Mouse (Mus musculus) liver, postnatal 0 days (tissue): ENCODE measurements around the gene Eva1c. TPM values are rescaled to one million over a fixed set of nuclear protein-coding genes. Genes with fewer than 3 reads are reported as not detected.

Source experiments
- ATAC-seq: fragments of 200-750 bp; cut with Nextera tagmentation; 2 replicates; pipeline ENCODE4 v1.8.0; 2017; ENCODE audit warnings: mild to moderate bottlenecking, moderate library complexity
- DNase-seq: peaks from one replicate; pipeline ENCODE4 v3.0.0-alpha.2; 2016
- H3K27ac ChIP-seq: fragments of 300-500 bp; sonication (generic); 2 replicates; pipeline ENCODE4 v1.5.1; 2014; ENCODE audit warnings: antibody characterized with exemption, moderate library complexity, mild to moderate bottlenecking, low read depth
- H3K27me3 ChIP-seq: fragments of 300-500 bp; sonication (generic); 2 replicates; pipeline ENCODE4 v1.6.1; 2014; ENCODE audit warnings: low read length, control low read depth, mixed read lengths; ENCODE audit not compliant: insufficient read depth
- H3K36me3 ChIP-seq: fragments of 300-500 bp; sonication (generic); replicated peaks from 2 replicates; pipeline ENCODE4 v1.6.1; 2014; ENCODE audit warnings: mild to moderate bottlenecking, control low read depth, low read length, moderate library complexity, mixed read lengths; ENCODE audit not compliant: insufficient read depth
- H3K4me1 ChIP-seq: fragments of 300-500 bp; sonication (generic); 2 replicates; pipeline ENCODE4 v1.6.1; 2014; ENCODE audit warnings: antibody characterized with exemption, mild to moderate bottlenecking, control low read depth; ENCODE audit not compliant: insufficient read depth
- H3K4me2 ChIP-seq: fragments of 300-500 bp; sonication (generic); 2 replicates; pipeline ENCODE4 v1.6.1; 2014; ENCODE audit warnings: low read depth, mild to moderate bottlenecking, low read length, moderate library complexity, mixed read lengths
- H3K4me3 ChIP-seq: fragments of 300-500 bp; sonication (generic); 2 replicates; pipeline ENCODE4 v1.5.1; 2014; ENCODE audit warnings: low read depth, low read length
- H3K9ac ChIP-seq: fragments of 300-500 bp; sonication (generic); replicated peaks from 2 replicates; pipeline ENCODE4 v1.6.1; 2014; ENCODE audit warnings: mild to moderate bottlenecking, moderate library complexity
- H3K9me3 ChIP-seq: fragments of 300-500 bp; sonication (generic); 2 replicates; pipeline ENCODE4 v1.6.1; 2016; ENCODE audit warnings: mild to moderate bottlenecking, control low read depth, low read length, mixed read lengths
- CTCF ChIP-seq: sonication (generic); IDR thresholded peaks from 2 replicates; pipeline ENCODE4 v1.5.1; 2016; ENCODE audit warnings: antibody characterized with exemption, low read depth
- EP300 ChIP-seq: IDR thresholded peaks from 2 replicates; pipeline ENCODE4 v1.6.1; 2016; ENCODE audit warnings: antibody characterized with exemption, low read depth, mild to moderate bottlenecking
- WGBS: fragments of 180-500 bp; shearing (Covaris S2); extraction: QIAGEN DNeasy Blood & Tissue Kit; methylation state at CpG from one replicate; pipeline ENCODE4 v1.1.7; 2014; ENCODE audit not compliant: insufficient replicate concordance; 5-methylcytosine and 5-hydroxymethylcytosine counted together
- polyA plus RNA-seq: library from polyadenylated mRNA; unstranded; fragments of >200 nt; fragmentation: Nextera tagmentation; extraction: Ambion mirVana; gene quantifications from 2 replicates; pipeline ENCODE4 v1.2.1, GENCODE M21; 2015

Gene Eva1c
- polyA plus RNA-seq, 1 experiment from 2014 or later: 1.1 TPM

DNA sequence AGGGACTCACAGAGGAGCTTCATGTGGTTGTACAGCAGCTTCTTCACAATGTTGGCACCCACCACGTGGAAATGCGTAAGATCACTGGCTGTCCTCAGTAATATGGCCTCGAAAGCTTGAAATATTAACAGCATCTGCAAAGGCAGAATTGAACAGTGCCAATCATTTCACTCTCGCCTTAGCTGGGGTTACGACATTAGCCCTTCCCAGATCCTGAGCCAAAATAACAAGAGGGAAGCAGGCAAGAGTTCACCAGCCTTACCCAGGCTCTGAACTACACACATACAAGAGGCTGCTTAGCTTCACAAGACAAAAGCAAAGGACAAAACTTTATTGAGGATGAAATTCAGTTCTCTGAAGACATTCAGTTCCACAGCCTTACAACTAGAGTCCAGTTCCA is 22.1 kb upstream of the Eva1c start:
- H3K4me3 ChIP-seq: no peak overlapping the region
- no peak overlapping the region for H3K4me2 ChIP-seq
- ATAC-seq (no peak), DNase-seq (no peak)
- H3K36me3 ChIP-seq: peaks cover 24% of the 10 kb centered on the region
- peaks cover 6% of the 10 kb centered on the region for H3K4me1 ChIP-seq
- H3K27me3 ChIP-seq: no peaks in the 10 kb centered on the region
- TF ChIP-seq CTCF (no peak), EP300 (no peak)
- no peak overlapping the region for H3K9ac ChIP-seq
- no peaks in the 10 kb centered on the region for H3K9me3 ChIP-seq
- H3K27ac ChIP-seq: no peak overlapping the region
- WGBS: 89% methylated on average over 5 of the region's 5 CpGs

DNA sequence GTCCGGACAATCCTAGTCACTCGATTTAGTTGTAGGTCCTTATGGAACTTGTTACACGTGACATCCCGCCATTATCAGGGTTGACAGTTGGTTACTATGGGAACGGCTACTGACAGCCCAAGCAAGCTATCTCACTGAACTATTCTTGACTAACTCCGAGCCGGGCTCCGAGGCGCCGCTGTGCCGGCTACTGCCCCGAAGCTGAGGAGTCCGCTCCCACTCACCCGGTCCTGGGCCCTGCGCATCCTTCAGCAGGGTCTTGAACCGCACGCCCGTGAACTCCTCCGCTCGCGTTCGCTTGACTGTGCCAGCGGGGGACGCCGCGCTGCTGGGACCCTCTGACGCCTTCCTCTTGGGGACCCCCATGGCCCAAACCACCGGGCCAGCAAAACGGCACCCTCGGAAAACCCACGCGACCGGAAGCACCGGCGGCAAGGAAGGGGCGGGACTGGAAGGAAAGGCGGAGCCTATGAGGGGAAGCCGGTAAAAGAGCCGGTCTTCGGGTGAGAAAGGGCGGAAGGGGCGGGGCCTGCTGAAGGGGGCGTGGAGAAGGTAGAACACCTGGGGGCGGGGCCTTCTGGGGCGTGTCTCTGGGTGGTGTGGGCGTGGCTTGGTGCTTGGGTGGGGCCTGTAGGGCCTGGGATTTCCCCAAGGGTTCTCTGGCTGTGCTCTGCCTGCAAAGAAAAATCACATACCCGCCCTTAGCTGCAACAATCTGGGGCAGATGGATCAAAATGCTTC is 16.4 kb upstream of the Eva1c start, which contains the start of gene Urb1:
Urb1 (minus strand) TSS at position 439 of the 741 bp plus-strand sequence.
- peak within 1 kb of the TSS; percentile 92 for H3K4me3 ChIP-seq
- DNase-seq: peak; percentile 100
- WGBS: under 1% methylated on average over 46 of the region's 47 CpGs
- peak; percentile 99 for ATAC-seq
- H3K4me2 ChIP-seq: peak within 1 kb of the TSS; percentile 99
- no peaks in the 10 kb centered on the region for H3K36me3 ChIP-seq
- H3K9me3 ChIP-seq: no peaks in the 10 kb centered on the region
- no peaks in the 10 kb centered on the region for H3K27me3 ChIP-seq
- H3K9ac ChIP-seq: peak within 1 kb of the TSS; percentile 78
- no peak for TF ChIP-seq CTCF
- no peak for TF ChIP-seq EP300
- peak within 1 kb of the TSS; percentile 88 for H3K27ac ChIP-seq
- H3K4me1 ChIP-seq: peaks cover 17% of the 10 kb centered on the region

DNA sequence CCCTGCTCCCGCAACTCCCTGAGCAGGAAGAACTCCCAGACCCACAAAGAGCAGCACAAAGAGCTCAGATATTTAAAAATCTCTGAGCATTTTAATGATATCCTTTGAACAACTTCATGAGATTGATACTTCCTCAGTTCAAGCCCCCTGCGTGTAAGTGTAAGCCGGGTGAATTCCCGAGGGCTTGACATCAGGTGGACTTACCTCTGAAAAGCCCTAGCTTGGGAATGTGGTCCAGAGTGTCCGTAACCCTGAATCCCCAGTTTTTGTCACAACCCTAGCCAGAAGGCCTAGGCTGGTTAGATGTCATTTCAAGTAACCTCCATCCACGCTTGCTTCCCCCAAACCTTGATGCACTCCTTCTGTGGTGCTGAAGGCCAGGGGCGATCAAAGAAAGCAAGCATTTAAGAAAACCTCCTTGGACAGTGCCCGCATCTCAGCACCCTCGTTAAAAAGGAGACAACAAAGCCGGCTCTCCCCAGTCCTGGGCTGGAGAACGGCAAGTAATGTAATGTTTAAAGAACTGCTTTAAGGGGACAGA is 15.7 kb upstream of the Eva1c start:
- WGBS: 53% methylated on average over 11 of the region's 11 CpGs

GRCm38 (mm10) chr16:90812086-90812485 is 14.4 kb upstream of the Eva1c start:
- no peak for ATAC-seq
- Histone ChIP-seq H3K9ac (no peak overlapping the region), H3K36me3 (no peaks in the 10 kb centered on the region), H3K4me2 (no peak overlapping the region), H3K27me3 (no peaks in the 10 kb centered on the region), H3K9me3 (no peaks in the 10 kb centered on the region), H3K4me3 (no peak overlapping the region), H3K4me1 (peaks cover 17% of the 10 kb centered on the region), H3K27ac (no peak overlapping the region)
- no peak for TF ChIP-seq CTCF
- TF ChIP-seq EP300: no peak
- 72% methylated on average over 5 of the region's 5 CpGs for WGBS
- DNase-seq: no peak

More for the DNA sequence above, 15.7 kb upstream of the Eva1c start:
- H3K9me3 ChIP-seq: no peaks in the 10 kb centered on the region
- H3K27me3 ChIP-seq: no peaks in the 10 kb centered on the region
- H3K4me2 ChIP-seq: peak overlapping the region; percentile 99
- no peaks in the 10 kb centered on the region for H3K36me3 ChIP-seq
- peak overlapping the region; percentile 92 for H3K4me3 ChIP-seq
- no peak overlapping the region; the same call in 1 of the 2 replicates for H3K27ac ChIP-seq
- no peak for ATAC-seq
- no peak overlapping the region for H3K9ac ChIP-seq
- peaks cover 17% of the 10 kb centered on the region for H3K4me1 ChIP-seq
- TF ChIP-seq EP300 (no peak), CTCF (no peak)
- DNase-seq: no peak

DNA sequence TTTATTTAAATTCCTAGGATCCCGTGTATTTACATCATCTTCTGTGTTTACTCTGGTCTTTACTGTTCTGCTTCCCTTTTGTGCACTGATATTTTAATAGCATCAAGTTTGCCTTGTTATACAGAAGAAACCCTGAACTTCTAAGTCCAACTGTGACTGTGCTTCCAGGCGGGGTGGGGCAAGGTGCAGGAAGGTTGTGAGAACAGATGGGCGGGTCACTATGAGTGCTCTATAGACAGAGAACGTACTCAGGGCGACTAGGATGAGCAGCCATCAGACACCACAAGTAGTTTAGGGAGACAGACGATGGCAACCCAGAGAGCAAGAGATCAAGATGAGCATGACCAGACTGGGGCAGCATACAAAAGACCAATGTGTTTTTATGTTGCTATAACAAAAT is 6.2 kb upstream of the Eva1c start:
- no peaks in the 10 kb centered on the region for H3K9me3 ChIP-seq
- H3K27me3 ChIP-seq: peaks cover 8% of the 10 kb centered on the region; the same call in 1 of the 2 replicates
- DNase-seq (no peak), ATAC-seq (no peak)
- no peak overlapping the region for H3K4me3 ChIP-seq
- H3K9ac ChIP-seq: no peak overlapping the region
- no peaks in the 10 kb centered on the region; the same call in none of the 2 replicates for H3K4me1 ChIP-seq
- H3K27ac ChIP-seq: no peak overlapping the region
- 70% methylated on average over 6 of the region's 6 CpGs for WGBS
- TF ChIP-seq CTCF: no peak
- no peak for TF ChIP-seq EP300
- no peaks in the 10 kb centered on the region for H3K36me3 ChIP-seq
- H3K4me2 ChIP-seq: no peak overlapping the region

GRCm38 (mm10) chr16:90821046-90821697 is 5.3 kb upstream of the Eva1c start:
- Histone ChIP-seq H3K4me1 (no peaks in the 10 kb centered on the region; the same call in none of the 2 replicates), H3K9me3 (no peaks in the 10 kb centered on the region), H3K27me3 (peaks cover 9% of the 10 kb centered on the region; the same call in 1 of the 2 replicates), H3K27ac (no peak overlapping the region), H3K9ac (no peak overlapping the region), H3K36me3 (no peaks in the 10 kb centered on the region), H3K4me3 (no peak overlapping the region), H3K4me2 (no peak overlapping the region)
- 76% methylated on average over 14 of the region's 14 CpGs for WGBS
- DNase-seq: no peak
- no peak for ATAC-seq
- no peak for TF ChIP-seq CTCF
- TF ChIP-seq EP300: no peak
